Mouse (Mus musculus) CD4-positive naive resting alpha-beta T cell, adult 57 days (primary cell): ENCODE data around the gene Heph. TPM values are rescaled to one million over a fixed set of nuclear protein-coding genes. Genes with fewer than 3 reads are reported as not detected.

Experiments used
- total RNA-seq: library from RNA; stranded (reverse); gene quantifications from one replicate; pipeline ENCODE4 v1.2.4, GENCODE M21; 2023

Gene Heph
- not detected for total RNA-seq

DNA sequence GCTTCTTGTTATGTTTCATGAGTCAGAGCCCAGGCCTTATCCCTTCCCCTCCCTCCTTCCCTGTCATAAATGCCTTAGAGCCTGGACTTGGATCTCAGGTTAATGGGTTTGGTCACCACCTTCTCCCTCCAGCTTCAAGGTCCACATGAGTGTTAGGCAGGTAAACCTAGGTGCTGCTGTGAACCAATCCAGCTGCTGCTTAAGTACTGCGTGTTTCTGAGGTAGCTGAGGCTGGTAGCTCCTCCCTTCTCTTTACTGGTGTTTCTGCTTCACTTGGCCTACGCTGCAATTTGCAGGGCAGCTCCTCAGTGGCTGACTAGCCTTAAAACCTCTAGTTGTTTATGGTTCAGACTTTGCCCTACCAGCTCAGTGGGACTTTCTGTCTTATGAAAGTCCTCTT, at the start of gene Heph:
Gene Heph, plus strand, starts transcription at position 211 of the 400 bp plus-strand sequence.

DNA sequence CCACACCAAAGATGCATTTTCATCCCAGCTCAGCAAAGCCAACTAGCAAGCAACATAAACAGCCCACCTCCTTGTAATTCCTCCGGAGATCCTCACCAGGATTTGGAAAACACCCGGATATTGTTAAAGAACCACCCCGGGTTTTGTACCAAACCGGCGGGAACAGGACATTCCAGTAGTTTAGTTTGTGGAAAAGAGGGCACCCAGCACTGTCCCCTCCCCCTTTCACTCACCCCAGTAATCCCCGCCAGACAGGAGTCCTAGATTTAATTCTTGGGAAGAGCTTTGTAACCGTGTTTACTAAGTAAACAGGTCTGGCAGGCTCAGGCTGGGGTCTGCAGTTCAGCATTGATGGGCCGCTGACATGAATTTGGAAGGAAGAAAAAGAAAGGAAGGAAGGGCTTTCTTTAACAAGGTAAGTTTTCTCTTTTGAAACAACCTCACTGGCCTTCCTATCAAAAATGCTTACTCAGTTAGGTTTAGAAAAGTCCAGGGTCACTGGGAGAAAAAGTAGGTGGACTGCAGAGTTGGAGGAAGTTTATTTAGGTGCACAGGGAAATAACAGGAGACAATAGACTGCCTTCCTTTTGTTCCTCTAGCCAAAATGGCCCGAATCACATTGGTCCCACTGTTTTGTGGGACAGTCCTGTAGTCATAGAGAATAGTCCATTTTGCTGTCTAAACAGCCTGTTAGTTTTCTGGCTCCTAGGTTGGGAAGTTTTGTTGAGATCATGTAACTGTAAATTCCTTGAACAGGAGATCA, 1.2 kb downstream of the Heph start, which contains the start of gene Hsf3:
Gene Hsf3, minus strand, starts transcription at position 94 of the 763 bp plus-strand sequence.

Other genes starting within 250 kb of the Heph start
- not detected for gene Vsig4, start 161.9 kb upstream of the Heph start, total RNA-seq
- not detected for gene Hsf3, start 935 bp downstream of the Heph start, total RNA-seq